Mouse (Mus musculus): Measurements from ENCODE around the gene Rab20. TPM values are rescaled to one million over a fixed set of nuclear protein-coding genes. Genes with fewer than 3 reads are reported as not detected.
"Not testable (repeated sequence)": the region's sequence is repeated elsewhere in the genome, so short reads cannot be mapped to it uniquely, and the experiment has no call there.

Rab20 gene
- polyA plus RNA-seq, 1 experiment from 2014 or later, result 1.8 TPM

GRCm38 (mm10) chr8:11477178-11477553 is 1.3 kb downstream of the Rab20 start:
- Histone ChIP-seq H3K27ac (no peak overlapping the region), H3K27me3 (peaks cover 81% of the 10 kb centered on the region), H3K9me3 (no peaks in the 10 kb centered on the region), H3K4me2 (peak overlapping the region; percentile 100), H3K36me3 (no peaks in the 10 kb centered on the region), H3K4me3 (peak overlapping the region; percentile 57), H3K4me1 (peaks cover 32% of the 10 kb centered on the region), H3K9ac (no peak overlapping the region)
- ATAC-seq (ENCODE audit: insufficient number of reproducible peaks, low FRiP score, low TSS enrichment, low read depth), result no peak
- 6% methylated on average over 9 of the region's 9 CpGs for WGBS

GRCm38 (mm10) chr8:11476338-11477177 is 2.0 kb downstream of the Rab20 start:
- 8% methylated on average over 24 of the region's 24 CpGs for WGBS
- ATAC-seq (ENCODE audit: insufficient number of reproducible peaks, low FRiP score, low TSS enrichment, low read depth), result no peak
- Histone ChIP-seq H3K9ac (no peak overlapping the region), H3K4me1 (peaks cover 32% of the 10 kb centered on the region), H3K4me3 (peak overlapping the region; percentile 57), H3K4me2 (peak overlapping the region; percentile 100), H3K27ac (no peak overlapping the region), H3K9me3 (no peaks in the 10 kb centered on the region), H3K27me3 (peaks cover 79% of the 10 kb centered on the region), H3K36me3 (no peaks in the 10 kb centered on the region)

- Histone ChIP-seq H3K4me1 (peaks cover 32% of the 10 kb centered on the region), H3K36me3 (no peaks in the 10 kb centered on the region), H3K27ac (no peak overlapping the region), H3K27me3 (peaks cover 74% of the 10 kb centered on the region), H3K9ac (no peak overlapping the region), H3K4me2 (no peak overlapping the region), H3K9me3 (no peaks in the 10 kb centered on the region), H3K4me3 (no peak overlapping the region)
- WGBS, result 13% methylated on average over 2 of the region's 2 CpGs
- no peak; the same call in 1 of the 2 replicates for ATAC-seq (ENCODE audit: insufficient number of reproducible peaks, low FRiP score, low TSS enrichment, low read depth)
Measured at GRCm38 (mm10) chr8:11475876-11476275, 2.6 kb downstream of the Rab20 start.

- no peak overlapping the region for H3K4me3 ChIP-seq
- no peaks in the 10 kb centered on the region for H3K36me3 ChIP-seq
- H3K9ac ChIP-seq, result no peak overlapping the region
- ATAC-seq (ENCODE audit: insufficient number of reproducible peaks, low FRiP score, low TSS enrichment, low read depth), result no peak
- 12% methylated on average over 9 of the region's 10 CpGs for WGBS
- peaks cover 32% of the 10 kb centered on the region for H3K4me1 ChIP-seq
- H3K27ac ChIP-seq, result no peak overlapping the region
- H3K9me3 ChIP-seq, result no peaks in the 10 kb centered on the region
- H3K27me3 ChIP-seq, result peaks cover 70% of the 10 kb centered on the region
- no peak overlapping the region for H3K4me2 ChIP-seq
Measured at GRCm38 (mm10) chr8:11475397-11475796, 3.1 kb downstream of the Rab20 start.

GRCm38 (mm10) chr8:11473072-11473471 is 5.4 kb downstream of the Rab20 start:
- no peak overlapping the region for H3K4me2 ChIP-seq
- 24% methylated on average over 4 of the region's 4 CpGs for WGBS
- peaks cover 19% of the 10 kb centered on the region for H3K4me1 ChIP-seq

GRCm38 (mm10) chr8:11471309-11471708 is 7.2 kb downstream of the Rab20 start:
- WGBS, result 61% methylated on average over 8 of the region's 8 CpGs
- H3K4me2 ChIP-seq, result no peak overlapping the region
- peaks cover 31% of the 10 kb centered on the region for H3K27me3 ChIP-seq
- no peak for ATAC-seq (ENCODE audit: insufficient number of reproducible peaks, low FRiP score, low TSS enrichment, low read depth)
- no peak overlapping the region for H3K27ac ChIP-seq
- H3K9ac ChIP-seq, result no peak overlapping the region
- no peak overlapping the region for H3K4me3 ChIP-seq
- H3K9me3 ChIP-seq, result no peaks in the 10 kb centered on the region
- H3K4me1 ChIP-seq, result peaks cover 1% of the 10 kb centered on the region
- H3K36me3 ChIP-seq, result no peaks in the 10 kb centered on the region

More at GRCm38 (mm10) chr8:11473072-11473471, 5.4 kb downstream of the Rab20 start:
- no peak for ATAC-seq (ENCODE audit: insufficient number of reproducible peaks, low FRiP score, low TSS enrichment, low read depth)
- Histone ChIP-seq H3K9ac (no peak overlapping the region), H3K36me3 (no peaks in the 10 kb centered on the region), H3K27me3 (peaks cover 47% of the 10 kb centered on the region), H3K9me3 (no peaks in the 10 kb centered on the region), H3K27ac (no peak overlapping the region), H3K4me3 (no peak overlapping the region)

GRCm38 (mm10) chr8:11470694-11471093 is 7.8 kb downstream of the Rab20 start:
- Histone ChIP-seq H3K27me3 (peaks cover 25% of the 10 kb centered on the region), H3K9me3 (no peaks in the 10 kb centered on the region), H3K4me3 (no peak overlapping the region), H3K4me1 (0 out of 2 replicates have a peak, but pooled peaks cover 4% of the 10 kb centered on the region), H3K9ac (no peak overlapping the region), H3K4me2 (no peak overlapping the region), H3K36me3 (no peaks in the 10 kb centered on the region), H3K27ac (no peak overlapping the region)
- ATAC-seq (ENCODE audit: insufficient number of reproducible peaks, low FRiP score, low TSS enrichment, low read depth), result no peak
- 78% methylated on average over 7 of the region's 7 CpGs for WGBS

GRCm38 (mm10) chr8:11469095-11469494 is 9.4 kb downstream of the Rab20 start:
- Histone ChIP-seq H3K36me3 (no peaks in the 10 kb centered on the region), H3K4me2 (no peak overlapping the region), H3K9me3 (no peaks in the 10 kb centered on the region), H3K4me3 (no peak overlapping the region), H3K27me3 (peaks cover 11% of the 10 kb centered on the region; the same call in 1 of the 2 replicates), H3K4me1 (0 out of 2 replicates have a peak, but pooled peaks cover 4% of the 10 kb centered on the region), H3K9ac (no peak overlapping the region), H3K27ac (no peak overlapping the region)
- no peak for ATAC-seq (ENCODE audit: insufficient number of reproducible peaks, low FRiP score, low TSS enrichment, low read depth)
- WGBS, result 5% methylated on average over 3 of the region's 3 CpGs

- not testable (repeated sequence) for ATAC-seq (ENCODE audit: insufficient number of reproducible peaks, low FRiP score, low TSS enrichment, low read depth); H3K4me1 ChIP-seq; H3K9ac ChIP-seq; H3K27ac ChIP-seq; H3K9me3 ChIP-seq; H3K4me3 ChIP-seq; H3K36me3 ChIP-seq; H3K4me2 ChIP-seq; H3K27me3 ChIP-seq
- 88% methylated on average over 5 of the region's 5 CpGs for WGBS
Measured at GRCm38 (mm10) chr8:11466528-11466927, 12.0 kb downstream of the Rab20 start.

GRCm38 (mm10) chr8:11465619-11466018 is 12.9 kb downstream of the Rab20 start:
- WGBS, result 88% methylated on average over 4 of the region's 4 CpGs
- Histone ChIP-seq H3K27me3 (no peaks in the 10 kb centered on the region), H3K9ac (no peak overlapping the region), H3K27ac (no peak overlapping the region), H3K36me3 (no peaks in the 10 kb centered on the region), H3K9me3 (no peaks in the 10 kb centered on the region), H3K4me2 (no peak overlapping the region), H3K4me1 (peaks cover 8% of the 10 kb centered on the region; the same call in 1 of the 2 replicates), H3K4me3 (no peak overlapping the region)
- no peak for ATAC-seq (ENCODE audit: insufficient number of reproducible peaks, low FRiP score, low TSS enrichment, low read depth)

- no peak overlapping the region for H3K4me3 ChIP-seq
- peaks cover 8% of the 10 kb centered on the region; the same call in 1 of the 2 replicates for H3K4me1 ChIP-seq
- no peak overlapping the region for H3K4me2 ChIP-seq
- H3K36me3 ChIP-seq, result no peaks in the 10 kb centered on the region
- no peaks in the 10 kb centered on the region for H3K27me3 ChIP-seq
- H3K9me3 ChIP-seq, result no peaks in the 10 kb centered on the region
- WGBS, result 77% methylated on average over 3 of the region's 3 CpGs
- no peak overlapping the region for H3K9ac ChIP-seq
- H3K27ac ChIP-seq, result no peak overlapping the region
- ATAC-seq (ENCODE audit: insufficient number of reproducible peaks, low FRiP score, low TSS enrichment, low read depth), result no peak
Measured at GRCm38 (mm10) chr8:11464707-11464964, 13.9 kb downstream of the Rab20 start.

- H3K4me2 ChIP-seq, result no peak overlapping the region
- 77% methylated on average over 12 of the region's 12 CpGs for WGBS
- ATAC-seq (ENCODE audit: insufficient number of reproducible peaks, low FRiP score, low TSS enrichment, low read depth), result no peak
- H3K27me3 ChIP-seq, result no peaks in the 10 kb centered on the region
- no peak overlapping the region for H3K27ac ChIP-seq
- H3K4me1 ChIP-seq, result peaks cover 10% of the 10 kb centered on the region; the same call in 1 of the 2 replicates
- H3K4me3 ChIP-seq, result no peak overlapping the region
- H3K36me3 ChIP-seq, result no peaks in the 10 kb centered on the region
- H3K9ac ChIP-seq, result no peak overlapping the region
- H3K9me3 ChIP-seq, result no peaks in the 10 kb centered on the region
Measured at GRCm38 (mm10) chr8:11463889-11464706, 14.4 kb downstream of the Rab20 start.

Data from limb, embryonic 15.5 days (tissue).